13 mouse cellular contexts compared by ENCODE assay signal in the genomic region with DNA sequence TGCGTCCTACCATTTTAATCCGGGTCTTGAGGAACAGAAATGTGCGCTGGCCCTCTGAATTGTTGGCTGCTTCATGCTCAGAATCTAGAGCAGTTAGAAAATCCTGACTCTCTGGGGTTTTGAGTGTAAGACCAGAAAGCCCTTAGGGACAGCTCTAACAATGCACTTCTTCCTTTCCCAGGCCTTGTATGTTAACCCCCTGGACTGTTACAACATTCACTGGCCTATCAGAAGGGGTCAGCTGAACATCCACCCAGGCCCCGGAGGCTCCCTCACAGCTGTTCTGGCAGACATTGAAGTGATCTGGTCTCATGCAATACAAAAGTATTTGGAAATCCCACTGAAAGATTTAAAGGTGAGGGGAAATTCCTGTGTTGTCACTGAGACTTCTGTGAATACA. TPM values are rescaled to one million over a fixed set of nuclear protein-coding genes. Genes with fewer than 3 reads are reported as not detected.
"Had no signal": no experiment of that assay in that cellular context is flagged by ENCODE, and none has a peak within 500 bp of the region (broad histone marks: within the 10 kb centered on the region; RNA-seq: fewer than 3 reads in every experiment).

No protein-coding gene starts in this region.

- DNase-seq: retina, postnatal 1 day; right cerebral cortex, adult 18-20 months; right cerebral cortex, postnatal 14 days; right cerebral cortex, postnatal 25 days; right cerebral cortex, postnatal 4 days; spleen, adult 18-20 months; thymus, adult 18-20 months; thymus, adult 2 months; thymus, postnatal 14 days; thymus, postnatal 25 days; thymus, postnatal 36 days; thymus, postnatal 4 days had no signal

RNA-seq across cellular contexts. Expression of a gene that starts 22.6 kb away (rescaled TPM):
- total RNA-seq: neutrophil, adult 5-6 weeks had no signal
